Mouse (Mus musculus) mature B cell (primary cell): Measurements from ENCODE around the gene Gm44790.

Experiments
- in situ Hi-C: fragments of 300-500 bp; cut with MboI; formaldehyde crosslinking; loops from 2 replicates; pipeline ENCODE4 v1.14.3; 2019

Gene Gm44790

DNA sequence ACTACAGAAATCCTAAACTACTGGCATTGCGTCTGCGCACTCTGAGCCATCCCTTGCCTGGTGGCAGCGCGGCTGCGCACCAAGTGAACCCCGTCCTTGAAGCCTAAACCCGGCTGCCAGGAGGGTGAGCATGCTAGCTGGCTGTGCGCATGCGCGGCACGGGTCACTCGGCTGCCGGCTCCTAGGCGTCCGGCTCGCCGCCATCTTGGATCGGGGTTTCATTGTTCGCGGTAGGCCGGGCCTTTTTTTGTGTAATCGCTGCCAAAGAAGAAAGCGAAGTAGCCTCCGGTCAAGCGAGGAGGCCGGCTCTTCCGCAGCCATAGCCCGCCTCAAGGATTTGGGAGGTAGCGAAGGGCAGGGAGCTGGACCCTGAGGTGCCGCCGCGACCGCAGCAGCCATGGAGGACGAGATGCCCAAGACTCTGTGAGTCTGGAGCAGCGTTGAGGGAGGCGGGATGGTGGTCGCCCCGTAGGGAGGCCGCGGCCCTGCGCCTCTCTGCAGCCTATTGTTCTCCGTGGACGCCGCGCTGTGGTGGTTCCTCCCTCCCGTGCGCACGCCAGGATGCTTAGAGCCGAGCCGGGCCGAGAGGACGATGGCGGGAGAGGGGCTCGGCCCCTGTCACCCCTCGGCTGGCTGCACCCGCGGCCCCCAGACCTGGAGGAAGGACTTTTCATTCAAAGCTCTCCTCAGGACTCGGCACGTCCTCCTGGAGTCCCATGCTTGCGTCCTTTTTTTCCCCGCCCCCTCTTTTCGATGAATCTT, 22.2 kb upstream of the Gm44790 start, which contains the start of gene Tia1:
Gene Tia1 (plus strand): TSS at position 120 of the 762 bp plus-strand sequence.
- in situ Hi-C loops = no loop called here

DNA sequence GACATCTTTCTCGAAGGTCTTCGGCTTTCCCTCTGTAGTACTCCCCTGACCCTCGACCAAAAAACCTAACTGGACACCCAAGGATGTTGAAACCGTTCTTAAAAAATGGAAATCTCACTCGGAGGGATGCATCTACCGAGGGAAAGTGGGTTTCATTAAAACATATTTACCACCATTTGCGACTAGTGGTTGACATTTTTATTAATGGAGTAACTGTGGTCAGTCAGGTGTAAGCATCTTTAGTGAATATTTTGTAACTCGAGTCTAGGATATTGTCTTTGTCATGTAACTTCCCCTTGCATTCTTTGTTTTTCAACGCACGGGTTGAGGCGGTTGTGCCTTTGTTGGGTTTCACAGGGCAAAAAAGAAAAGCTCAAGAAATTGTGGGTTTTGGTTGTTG, 21.5 kb upstream of the Gm44790 start:
- in situ Hi-C loops = no loop called here

DNA sequence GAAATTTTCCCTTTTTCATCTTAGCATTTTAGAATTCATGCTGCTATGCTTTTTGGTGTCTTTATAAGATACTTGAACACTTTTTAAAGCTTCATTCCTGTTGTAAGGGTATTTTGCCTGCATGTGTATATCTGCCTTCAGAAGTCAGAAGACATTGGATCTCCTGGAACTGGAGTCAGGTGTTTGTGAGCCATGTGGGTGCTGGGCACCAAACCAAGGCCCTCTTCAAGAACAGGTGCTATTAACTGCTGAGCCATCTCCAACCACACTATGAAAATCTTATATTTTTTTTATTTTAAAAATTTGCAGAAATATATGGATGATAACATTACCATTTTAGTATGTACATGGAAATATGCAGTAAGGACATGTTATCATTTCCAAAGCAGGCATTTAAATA, 20.2 kb upstream of the Gm44790 start:
- in situ Hi-C loops = no loop called here

DNA sequence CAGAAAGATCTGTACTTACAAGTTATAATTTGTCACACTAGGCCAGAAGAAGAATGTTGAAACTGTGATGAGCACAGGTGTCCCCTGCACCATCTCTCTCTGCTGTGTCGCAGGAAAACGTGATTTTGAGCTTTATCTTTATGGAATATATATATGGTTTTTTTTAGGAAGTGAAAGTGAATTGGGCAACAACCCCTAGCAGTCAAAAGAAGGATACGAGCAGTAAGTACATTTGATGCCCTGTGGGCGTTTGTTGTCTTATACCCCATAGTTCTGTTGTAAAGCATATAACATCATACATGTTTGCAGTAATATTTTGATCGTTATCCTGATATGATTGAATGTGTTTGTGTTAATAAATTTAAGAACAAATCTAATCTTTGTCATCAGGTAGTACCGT, 7.7 kb upstream of the Gm44790 start:
- in situ Hi-C loops = no loop called here

DNA sequence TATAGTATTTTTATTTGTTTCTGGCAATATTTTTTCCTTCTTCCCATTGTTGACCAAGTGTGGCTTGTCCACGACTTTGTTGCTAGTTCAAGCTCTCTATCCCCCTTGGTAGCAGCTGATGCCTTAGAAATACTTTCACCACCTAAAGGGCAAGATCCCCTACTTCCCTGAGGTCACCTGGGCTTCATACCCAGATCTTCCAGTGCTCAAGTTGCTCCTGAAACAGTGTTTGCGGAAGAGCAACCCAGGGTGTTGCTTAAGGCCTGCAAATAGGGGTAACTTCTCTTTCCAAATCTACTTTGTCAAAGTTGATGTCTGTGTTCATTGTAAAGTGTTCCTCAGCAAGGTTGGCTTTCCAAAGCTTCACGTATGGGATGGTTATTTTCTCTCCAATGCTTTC, 7.2 kb upstream of the Gm44790 start:
- in situ Hi-C loops = no loop called here

DNA sequence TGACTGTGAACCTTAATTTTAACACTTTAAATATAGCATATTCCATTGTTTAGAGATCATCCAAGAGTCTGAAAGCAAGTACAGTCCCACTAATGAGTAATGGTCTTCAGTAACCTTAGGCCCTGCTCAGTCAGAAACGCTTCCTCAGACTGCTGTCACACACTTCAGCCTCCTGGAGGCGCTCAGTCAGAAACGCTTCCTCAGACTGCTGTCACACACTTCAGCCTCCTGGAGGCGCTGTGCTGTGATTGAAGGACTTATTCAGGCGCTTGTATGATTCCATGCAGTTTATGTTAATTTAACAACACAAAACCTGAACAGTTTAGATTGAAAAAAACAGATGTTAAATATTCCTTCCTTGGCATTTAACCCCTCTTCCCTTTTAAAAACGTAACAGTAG, 6.0 kb upstream of the Gm44790 start:
- in situ Hi-C loops = no loop called here

DNA sequence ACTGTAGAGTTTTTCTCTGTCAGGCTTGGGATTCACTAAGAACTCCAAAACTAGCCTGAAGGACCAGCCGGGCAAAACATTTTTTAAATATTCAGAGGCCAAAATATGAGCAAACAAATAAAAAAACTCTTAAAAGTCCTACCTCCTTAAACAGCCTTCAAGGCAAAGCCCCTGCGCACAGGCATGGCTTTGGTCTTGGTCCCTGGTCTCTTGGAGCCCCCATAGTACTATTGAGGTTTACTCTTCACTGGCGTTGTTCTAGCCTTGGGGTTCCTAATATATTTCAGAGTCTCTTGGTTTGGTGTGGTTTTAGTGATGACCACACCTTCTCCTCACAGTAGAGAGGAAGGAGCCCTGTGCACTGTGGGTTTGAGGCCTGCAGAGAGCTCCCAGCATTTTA, 5.1 kb downstream of the Gm44790 start:
- in situ Hi-C loops = loop anchor here (25.0 kb wide), 1 partner anchor 256 kb away; the partner anchor contains the start of gene Snrnp27

DNA sequence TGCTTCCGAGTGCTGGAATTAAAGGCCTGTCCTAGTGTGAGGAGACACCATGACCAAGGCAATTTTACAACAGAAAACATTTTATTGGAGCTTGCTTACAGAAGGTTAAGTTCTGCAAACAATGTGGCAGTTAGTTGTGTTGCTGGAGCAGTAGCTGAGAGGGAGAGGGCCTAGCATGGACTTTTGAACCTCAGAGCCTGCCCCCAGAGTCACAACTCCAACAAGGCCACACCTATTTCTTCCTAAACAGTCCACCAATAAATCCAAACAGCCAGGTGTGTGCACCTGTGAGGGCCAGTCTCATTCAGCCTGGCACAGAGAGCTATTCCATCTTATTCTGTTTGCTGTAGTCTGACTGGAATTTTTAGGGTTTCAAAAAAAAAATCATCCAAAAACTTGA, 7.2 kb downstream of the Gm44790 start:
- in situ Hi-C loops = loop anchor here (25.0 kb wide), 1 partner anchor 254 kb away; the partner anchor contains the start of gene Snrnp27

DNA sequence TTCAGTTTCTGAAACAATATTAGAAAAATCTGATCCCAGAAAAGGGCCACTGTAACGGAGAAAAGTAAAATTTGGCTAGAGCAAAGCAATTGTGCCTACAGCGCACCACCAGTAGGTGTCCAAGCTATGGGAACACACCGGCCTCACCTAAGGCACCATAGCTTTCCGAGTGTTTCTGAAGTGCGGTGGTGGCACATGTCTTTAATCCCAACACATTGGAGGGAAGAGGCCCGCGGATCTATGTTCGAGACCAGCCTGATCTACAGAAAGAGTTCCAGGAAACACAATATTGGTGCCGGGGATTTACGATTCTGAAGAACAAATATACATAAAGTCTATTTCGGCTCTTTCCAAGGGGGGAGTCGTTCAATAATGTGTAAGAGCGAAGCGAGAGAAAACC, 11.3 kb downstream of the Gm44790 start:
- in situ Hi-C loops = loop anchor here (25.0 kb wide), 1 partner anchor 250 kb away; the partner anchor contains the start of gene Snrnp27

DNA sequence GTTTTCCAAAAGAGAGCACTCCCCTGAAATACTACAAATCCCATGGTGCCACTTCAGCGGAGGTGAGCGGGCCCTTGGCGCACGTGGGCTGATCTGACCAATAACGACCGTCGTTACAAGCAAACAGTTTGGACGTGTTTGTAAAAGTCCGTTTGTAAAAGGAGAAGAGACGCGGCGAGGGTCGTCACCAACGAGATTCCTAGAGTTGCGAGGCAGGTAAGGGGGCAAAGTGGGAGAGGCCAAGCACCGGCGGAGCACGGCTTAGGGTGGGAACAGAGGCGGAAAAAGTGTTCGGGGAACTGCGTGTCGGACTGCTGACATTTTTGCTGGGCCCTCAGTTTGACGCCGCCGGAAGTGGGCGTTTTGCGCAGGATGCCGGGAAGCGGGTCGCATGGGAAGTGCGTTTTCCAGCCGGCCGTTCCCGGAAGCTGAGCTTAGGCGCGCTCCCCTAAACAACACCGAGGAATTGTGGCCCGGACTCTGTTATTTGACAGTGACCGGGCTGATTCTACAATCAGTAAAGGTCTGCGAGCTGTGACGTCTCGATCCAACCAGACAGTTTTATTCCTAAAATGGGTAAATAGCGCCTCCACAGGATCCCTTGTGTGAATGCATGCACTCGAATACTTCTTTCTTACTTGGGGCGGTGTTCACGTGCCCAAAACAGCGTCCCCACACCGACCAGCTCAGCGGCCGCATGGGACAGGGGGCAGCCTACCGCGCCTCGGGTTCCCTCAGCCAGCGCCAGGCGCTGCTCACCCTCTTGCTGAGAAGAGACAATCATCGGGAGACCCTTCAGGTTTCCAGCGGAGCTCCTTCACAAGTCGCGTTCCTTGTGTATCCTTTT, 12.0 kb downstream of the Gm44790 start, which contains the start of gene C87436:
Gene C87436 (plus strand): TSS at position 103 of the 847 bp plus-strand sequence.
- in situ Hi-C loops = loop anchor here (25.0 kb wide), 1 partner anchor 249 kb away; the partner anchor contains the start of gene Snrnp27

DNA sequence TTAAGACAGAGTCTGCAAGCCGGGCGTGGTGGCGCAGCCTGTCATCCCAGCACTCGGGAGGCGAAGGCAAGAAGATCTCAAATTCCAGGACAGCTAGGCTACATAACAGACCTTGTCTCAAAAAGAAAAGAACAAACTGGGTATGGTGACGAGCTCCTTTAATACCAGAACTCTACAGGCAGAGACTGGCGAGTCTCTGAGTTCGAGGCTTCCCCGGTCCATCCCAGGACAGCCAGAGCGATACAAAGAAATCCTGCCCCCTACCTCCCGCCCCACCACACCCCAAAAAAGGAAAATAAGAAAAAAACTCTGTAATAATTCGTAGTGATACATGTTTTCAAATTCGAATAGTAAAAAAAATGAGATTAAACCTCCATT, 12.7 kb downstream of the Gm44790 start:
- in situ Hi-C loops = loop anchor here (25.0 kb wide), 1 partner anchor 248 kb away; the partner anchor contains the start of gene Snrnp27

DNA sequence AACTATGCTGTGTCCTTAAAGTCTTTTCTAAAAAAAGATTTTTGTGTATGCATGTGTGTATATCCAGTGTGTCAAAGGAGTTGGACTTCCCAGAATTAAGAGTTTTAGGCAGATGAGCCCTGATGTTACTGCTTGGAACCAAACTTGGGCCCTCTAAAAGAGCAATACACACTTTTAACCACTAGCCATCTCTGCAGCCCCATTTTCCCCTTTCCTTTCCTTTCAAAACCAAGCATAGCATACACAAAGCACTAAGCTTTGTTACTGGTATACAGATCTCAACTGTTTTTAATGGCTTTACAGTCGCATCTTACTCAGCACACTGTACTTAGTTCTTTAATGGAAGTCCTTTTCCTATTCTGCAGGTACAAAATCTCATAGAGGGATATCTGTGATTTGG, 13.1 kb downstream of the Gm44790 start:
- in situ Hi-C loops = loop anchor here (25.0 kb wide), 1 partner anchor 248 kb away; the partner anchor contains the start of gene Snrnp27

DNA sequence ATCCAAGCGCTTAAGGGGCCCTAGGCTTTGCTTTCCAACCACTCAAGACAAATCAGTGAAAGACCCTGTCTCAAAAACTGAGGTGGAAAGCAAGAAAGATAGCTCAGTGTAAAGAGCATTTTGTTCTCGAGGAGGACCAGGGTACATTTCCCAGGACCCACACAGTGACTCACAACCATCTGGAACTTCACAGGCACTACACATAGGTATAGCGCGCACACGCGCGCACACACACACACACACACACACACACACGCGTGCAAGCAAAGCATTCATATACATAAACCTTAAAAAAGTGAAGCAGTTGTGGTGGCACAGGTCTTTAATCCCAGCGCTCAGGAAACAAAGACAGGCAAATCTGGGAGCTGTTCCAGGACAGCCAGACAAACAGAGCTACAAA, 15.1 kb downstream of the Gm44790 start:
- in situ Hi-C loops = loop anchor here (25.0 kb wide), 1 partner anchor 246 kb away; the partner anchor contains the start of gene Snrnp27

DNA sequence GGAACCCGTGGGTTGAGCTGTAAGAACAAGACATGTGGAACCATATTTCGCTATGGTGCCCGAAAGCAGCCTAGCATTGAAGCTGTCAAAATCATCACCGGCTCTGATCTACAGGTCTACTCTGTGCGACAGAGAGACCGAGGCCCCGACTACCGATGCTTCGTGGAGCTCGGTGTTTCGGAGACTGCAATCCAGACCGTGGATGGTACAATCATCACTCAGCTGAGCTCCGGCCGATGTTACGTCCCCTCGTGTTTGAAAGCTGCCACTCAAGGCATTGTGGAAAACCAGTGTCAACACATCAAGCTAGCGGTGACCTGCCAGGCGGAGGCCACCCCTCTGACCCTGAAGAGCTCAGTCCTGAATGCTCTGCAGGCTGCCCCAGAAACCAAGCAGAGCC, 19.1 kb downstream of the Gm44790 start:
- in situ Hi-C loops = loop anchor here (25.0 kb wide), 1 partner anchor 242 kb away; the partner anchor contains the start of gene Snrnp27

DNA sequence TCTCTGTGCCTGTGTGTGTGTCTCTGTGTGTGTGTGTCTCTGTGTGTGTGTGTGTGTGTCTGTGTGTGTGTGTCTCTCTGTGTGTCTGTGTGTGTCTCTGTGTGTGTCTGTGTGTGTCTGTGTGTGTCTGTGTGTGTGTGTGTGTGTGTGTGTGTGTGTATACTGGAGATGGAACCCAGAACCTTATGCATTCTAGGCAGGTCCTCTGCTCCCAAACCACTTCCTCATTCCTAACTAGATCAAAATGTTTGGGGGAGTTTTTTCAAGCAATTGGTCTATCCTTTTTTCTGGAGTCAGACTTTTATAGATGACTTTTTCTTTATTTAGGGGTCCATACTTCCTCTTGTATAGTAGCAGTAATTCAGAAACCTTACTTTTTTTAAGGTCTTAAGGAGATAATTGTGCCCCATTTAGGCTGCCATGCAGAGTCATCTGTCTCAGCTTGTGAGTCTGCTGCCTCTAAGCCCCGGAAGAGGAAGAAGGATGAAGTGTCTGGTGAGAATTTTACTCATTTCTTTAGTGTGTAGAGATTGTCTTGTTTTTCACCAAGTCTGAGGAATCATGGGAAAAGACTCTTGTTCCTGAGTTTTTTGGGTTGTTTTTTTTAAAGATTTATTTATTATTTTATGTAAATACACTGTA, 20.6 kb downstream of the Gm44790 start:
- in situ Hi-C loops = loop anchor here (25.0 kb wide), 1 partner anchor 240 kb away; the partner anchor contains the start of gene Snrnp27

DNA sequence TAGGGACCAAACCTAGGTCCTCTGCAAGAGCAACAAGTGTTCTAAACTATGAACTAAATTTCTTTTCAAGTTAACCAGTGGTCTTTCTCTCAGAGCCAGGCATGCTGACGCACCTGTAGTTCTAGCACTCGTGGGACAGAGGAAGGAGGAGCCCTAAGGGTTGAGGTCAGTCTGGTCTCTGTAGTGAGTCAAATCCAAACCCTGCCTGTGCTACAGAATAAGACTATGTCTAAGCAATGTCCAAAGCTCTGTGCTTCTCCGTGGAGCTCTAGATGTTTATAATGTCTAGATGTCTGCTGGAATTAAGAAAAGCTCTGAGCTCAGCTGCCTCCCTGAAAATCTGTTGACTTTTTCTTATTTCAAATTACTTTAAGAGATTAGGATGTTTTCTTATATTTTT, 30.3 kb downstream of the Gm44790 start:
- in situ Hi-C loops = no loop called here

DNA sequence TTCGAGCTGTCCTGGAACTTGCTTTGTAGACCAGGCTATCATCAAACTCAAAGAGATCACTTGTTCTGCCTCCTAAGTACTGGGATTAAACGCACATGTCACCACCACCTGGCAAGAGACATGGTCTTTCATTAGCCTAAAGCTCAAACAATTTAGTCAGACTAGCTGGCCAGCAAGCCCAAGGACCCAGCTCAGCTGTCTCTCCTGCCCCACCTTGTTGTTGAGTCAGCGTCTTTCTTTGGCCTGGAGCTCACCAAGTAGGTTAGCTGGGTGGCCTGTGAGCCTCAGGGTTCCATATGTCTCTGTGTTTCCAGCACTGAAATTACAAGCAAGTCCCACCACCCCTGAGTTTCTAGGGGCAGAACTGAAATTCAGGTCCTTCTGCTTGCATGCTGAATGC, 36.6 kb downstream of the Gm44790 start:
- in situ Hi-C loops = no loop called here

DNA sequence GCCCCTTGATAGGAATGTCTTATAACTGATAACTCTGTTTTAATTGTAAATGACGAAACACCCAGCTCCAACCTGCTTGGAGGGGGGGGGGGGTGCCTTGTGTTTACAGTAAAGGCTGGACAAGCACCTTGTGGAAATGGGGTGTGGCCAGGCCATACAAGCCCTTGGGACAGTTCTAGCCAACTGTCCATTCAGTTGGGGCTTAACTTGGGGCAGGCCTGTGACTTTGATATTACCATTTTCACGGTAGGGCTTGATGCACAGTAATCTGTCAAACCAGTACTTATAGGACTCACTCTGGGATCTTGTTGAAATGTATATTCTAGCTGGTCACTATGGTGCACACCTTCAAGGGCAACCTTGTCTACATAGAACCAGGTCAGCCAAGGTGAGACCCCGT, 44.9 kb downstream of the Gm44790 start:
- in situ Hi-C loops = no loop called here

DNA sequence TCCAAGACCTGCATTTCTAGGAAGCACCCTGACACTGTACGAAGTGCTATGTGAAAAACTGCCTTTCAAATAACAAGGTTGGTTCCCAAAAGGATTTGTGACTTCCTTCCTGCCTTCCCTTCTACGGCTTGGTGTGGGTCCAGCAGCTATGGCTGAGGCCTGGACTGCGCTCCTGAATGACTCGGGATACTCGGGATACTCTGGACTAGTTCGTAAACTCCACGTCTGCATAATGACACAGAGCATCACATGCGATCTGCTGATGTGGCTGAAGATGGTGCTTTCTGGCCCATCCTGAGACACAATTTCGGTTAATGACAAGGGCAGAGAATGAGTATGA, 45.3 kb downstream of the Gm44790 start:
- in situ Hi-C loops = no loop called here

DNA sequence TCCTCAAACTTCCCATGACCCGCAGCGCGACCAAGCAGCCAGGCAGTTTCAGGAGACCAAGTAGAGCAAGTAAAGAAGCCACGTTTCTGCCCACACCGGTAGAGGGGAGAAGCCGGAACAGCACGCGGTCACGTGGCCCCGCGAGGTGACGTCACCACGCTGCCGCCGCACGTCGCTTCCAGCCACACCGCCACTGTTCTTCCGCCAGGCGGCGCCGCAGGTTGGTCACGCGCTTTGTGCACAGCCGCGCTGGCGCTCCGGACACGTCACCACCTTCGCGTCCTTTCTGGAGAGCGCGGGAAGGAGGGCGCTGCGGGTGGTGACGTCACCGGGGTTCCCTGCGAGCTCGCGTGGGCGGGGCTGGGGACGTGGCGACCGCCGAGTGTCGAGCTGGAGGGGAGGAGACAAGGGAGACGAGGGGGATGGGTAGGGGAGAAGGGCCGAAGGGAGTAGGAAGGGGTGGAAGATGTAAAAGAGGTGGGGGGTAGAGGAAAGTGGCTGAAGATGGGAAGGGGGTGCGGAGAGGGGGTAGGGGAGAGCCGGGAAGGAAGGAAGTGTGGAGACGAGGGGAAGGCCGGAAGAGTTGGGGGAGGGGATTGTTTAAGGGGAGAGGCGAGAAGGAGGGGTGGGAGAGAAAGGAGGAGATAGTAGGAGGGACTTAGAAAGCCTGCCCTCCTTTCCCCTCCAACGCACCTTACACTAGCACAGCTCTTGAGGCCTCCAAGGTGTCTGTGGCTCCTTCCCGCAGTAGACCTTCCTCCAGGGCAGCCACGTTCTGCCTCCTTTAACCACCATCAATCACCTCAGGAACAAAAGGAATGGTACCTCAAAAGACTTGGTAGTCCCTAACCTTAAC, 45.9 kb downstream of the Gm44790 start:
- in situ Hi-C loops = no loop called here

DNA sequence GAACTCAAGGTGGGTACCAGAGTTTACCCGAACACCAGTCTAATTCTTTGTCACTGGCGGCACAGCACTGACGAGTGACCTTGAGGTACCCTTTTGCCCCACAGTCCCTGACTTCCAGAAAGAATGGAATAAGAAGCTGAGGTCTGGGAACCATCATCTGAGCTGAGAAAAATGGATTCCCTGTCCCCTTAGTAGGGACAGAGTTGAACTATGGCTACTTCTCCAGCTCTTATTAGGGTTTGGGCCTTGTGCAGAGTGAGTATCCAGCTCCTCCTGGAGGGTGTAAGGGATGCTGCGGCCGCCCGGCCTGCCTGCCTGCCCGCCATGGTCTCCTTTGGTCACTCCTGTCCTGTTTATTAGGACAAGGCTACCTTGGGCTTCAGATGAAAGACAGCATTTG, 46.6 kb downstream of the Gm44790 start:
- in situ Hi-C loops = no loop called here
